Mouse (Mus musculus) layer of hippocampus, adult 18-20 months (tissue): Measurements from ENCODE around the gene Alb. TPM values are rescaled to one million over a fixed set of nuclear protein-coding genes. Genes with fewer than 3 reads are reported as not detected.

Source experiments
- DNase-seq, 2 experiments: peaks; one replicate each; pipeline ENCODE4 v3.0.0; 2022; ENCODE audit warnings: low spot score in 2 of 2
- total RNA-seq, 2 experiments: library from RNA; stranded (reverse); gene quantifications; 2 replicates each; pipeline ENCODE4 v1.2.3; 2021

Alb gene
- total RNA-seq, 2 experiments from 2014 or later, result not detected

DNA sequence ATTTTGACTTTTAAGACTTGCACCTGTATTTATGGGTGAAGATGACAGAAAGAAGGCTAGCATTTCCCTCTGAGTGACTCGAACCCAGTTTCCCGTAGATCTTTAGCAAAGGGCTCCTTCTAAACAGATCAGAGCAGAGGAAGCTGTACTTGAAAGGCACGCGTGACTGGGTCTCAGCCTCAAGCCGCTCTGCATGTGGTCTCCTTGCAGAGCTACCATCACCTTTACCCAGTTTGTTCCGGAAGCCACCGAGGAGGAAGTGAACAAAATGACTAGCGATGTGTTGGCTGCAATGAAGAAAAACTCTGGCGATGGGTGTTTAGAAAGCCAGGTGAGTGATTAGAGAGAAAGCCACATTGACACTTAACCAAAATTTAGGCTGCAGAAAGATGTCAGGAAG is 31.7 kb downstream of the Alb start:
- DNase-seq, result no peak

DNA sequence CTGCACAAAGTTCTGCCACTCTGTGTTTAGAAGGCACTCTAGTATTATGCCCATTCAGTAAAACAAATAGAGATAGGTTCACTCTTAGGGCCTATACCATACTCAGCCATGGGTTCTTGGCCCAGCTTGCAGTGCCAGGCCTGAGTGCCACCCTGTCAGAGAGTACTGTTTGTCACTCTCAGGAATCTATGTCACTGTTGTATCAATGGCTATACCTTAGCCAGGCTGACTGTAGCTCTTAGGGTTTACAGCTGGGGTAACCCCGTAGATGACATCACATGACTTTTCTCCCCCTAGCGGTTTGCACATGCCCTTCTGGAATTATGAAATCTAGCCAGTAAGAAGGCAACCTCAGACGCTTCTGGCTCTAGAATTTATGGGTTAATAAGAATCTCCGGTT is 33.6 kb downstream of the Alb start:
- no peak for DNase-seq

GRCm38 (mm10) chr5:90499509-90499908 is 38.8 kb downstream of the Alb start:
- peak in 1 of 2 experiments; percentile 19 for DNase-seq

- DNase-seq, result peak; percentile 39 to 88
Observed at GRCm38 (mm10) chr5:90500714-90501113, 40.0 kb downstream of the Alb start.

- DNase-seq, result no peak
Observed at GRCm38 (mm10) chr5:90501752-90502151, 41.1 kb downstream of the Alb start.

- no peak for DNase-seq
Observed at GRCm38 (mm10) chr5:90504742-90505141, 44.0 kb downstream of the Alb start.

GRCm38 (mm10) chr5:90506507-90506906 is 45.8 kb downstream of the Alb start:
- no peak for DNase-seq

- DNase-seq, result no peak
Observed at GRCm38 (mm10) chr5:90507411-90507949, 46.8 kb downstream of the Alb start.

- DNase-seq, result no peak
Observed at GRCm38 (mm10) chr5:90509828-90510592, 49.3 kb downstream of the Alb start.

DNA sequence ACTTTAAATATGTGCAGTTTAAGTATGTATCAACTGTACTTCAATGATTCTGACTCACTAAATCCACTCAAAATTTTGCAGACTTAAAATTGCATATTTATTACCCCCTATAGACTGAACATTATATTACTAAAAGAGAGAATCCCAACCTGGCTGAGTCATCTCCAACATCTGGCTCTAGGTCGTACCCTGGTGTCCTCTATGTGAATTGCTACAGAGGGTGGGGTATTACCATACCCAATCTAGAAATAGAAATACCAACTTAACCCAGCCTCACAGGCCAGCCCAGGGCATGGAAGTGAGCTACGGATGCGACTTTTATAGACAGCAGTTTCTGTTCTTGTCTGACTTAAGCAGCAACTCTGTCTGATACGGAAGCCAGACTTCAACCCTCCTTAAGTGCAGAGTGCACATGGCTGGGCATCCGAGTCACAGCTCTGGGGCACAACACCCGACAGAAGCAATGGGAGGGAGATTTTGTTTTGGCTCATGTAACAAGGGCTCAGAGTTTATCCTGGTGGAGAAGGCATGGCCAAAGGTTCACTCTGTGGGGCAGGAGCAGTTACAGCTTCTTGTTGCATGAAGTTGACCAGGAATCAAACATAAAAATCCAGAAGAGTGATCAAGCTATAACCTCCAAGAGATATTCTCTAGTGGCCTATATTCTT is 51.7 kb downstream of the Alb start:
- peak in 1 of 2 experiments; percentile 13 for DNase-seq

DNA sequence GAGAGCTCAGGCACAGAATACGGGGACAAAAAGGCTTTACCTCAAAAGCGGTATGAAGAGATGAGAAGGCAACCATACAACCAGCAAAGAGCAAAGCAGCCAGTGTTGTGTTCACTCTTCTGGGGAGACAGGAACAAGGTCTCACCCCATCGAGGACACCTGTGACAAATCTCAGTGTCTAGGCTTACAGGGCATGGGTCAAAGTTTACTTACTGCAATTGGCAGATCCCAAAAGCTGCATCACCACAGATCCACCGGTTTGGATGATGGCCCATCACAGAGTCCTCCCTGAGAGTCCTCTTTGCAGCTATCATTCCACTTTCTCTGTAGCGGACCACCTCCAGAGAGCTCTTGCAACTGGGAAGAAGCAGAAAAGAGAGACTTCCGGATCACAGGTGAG is 54.9 kb downstream of the Alb start:
- DNase-seq, result no peak

GRCm38 (mm10) chr5:90518356-90519100 is 57.8 kb downstream of the Alb start, which contains the start of gene Afm:
TSS of gene Afm (plus strand) at chr5:90518932.
- no peak for DNase-seq

Other genes starting within 250 kb of the Alb start
- 10 to 100 TPM; 20.6 to 22.4 TPM for gene Cox18, start 236.9 kb upstream of the Alb start, total RNA-seq
- gene Ankrd17, start 94.3 kb upstream of the Alb start, total RNA-seq, result 100 to 1,000 TPM; 106 to 108 TPM
- 1 to 10 TPM; 1.6 to 1.7 TPM for gene Gm9958, start 93.7 kb upstream of the Alb start, total RNA-seq
- gene Afp, start 29.8 kb downstream of the Alb start, total RNA-seq, result not detected
- not detected for gene Afm, start 58.0 kb downstream of the Alb start, total RNA-seq
- gene 5830473C10Rik, start 100.2 kb downstream of the Alb start, total RNA-seq, result not detected
- 1 to 10 TPM; 1.0 to 1.3 TPM for gene Rassf6, start 179.8 kb downstream of the Alb start, total RNA-seq